Mouse (Mus musculus) lung, postnatal 0 days (tissue): ENCODE results near the gene Tnfrsf19. TPM values are rescaled to one million over a fixed set of nuclear protein-coding genes. Genes with fewer than 3 reads are reported as not detected.

Source experiments
- ATAC-seq: fragments of 200-750 bp; cut with Nextera tagmentation; 2 replicates; pipeline ENCODE4 v1.8.0; 2017; ENCODE audit warnings: moderate library complexity
- DNase-seq: peaks from one replicate; pipeline ENCODE4 v3.0.0-alpha.2; 2016; ENCODE audit warnings: low spot score
- H3K27ac ChIP-seq: fragments of 300-500 bp; sonication (generic); 2 replicates; pipeline ENCODE4 v1.5.1; 2014; ENCODE audit warnings: antibody characterized with exemption, mild to moderate bottlenecking, low read length, mixed read lengths
- H3K27me3 ChIP-seq: fragments of 300-500 bp; sonication (generic); replicated peaks from 2 replicates; pipeline ENCODE4 v1.6.1; 2014; ENCODE audit warnings: low read length, mixed read lengths; ENCODE audit not compliant: insufficient read depth
- H3K36me3 ChIP-seq: fragments of 300-500 bp; sonication (generic); 2 replicates; pipeline ENCODE4 v1.6.1; 2014; ENCODE audit warnings: low read length, mixed read lengths; ENCODE audit not compliant: insufficient read depth
- H3K4me1 ChIP-seq: fragments of 300-500 bp; sonication (generic); 2 replicates; pipeline ENCODE4 v1.6.1; 2014; ENCODE audit warnings: antibody characterized with exemption, low read depth, low read length, mixed read lengths; ENCODE audit not compliant: insufficient read depth
- H3K4me2 ChIP-seq: fragments of 300-500 bp; sonication (generic); replicated peaks from 2 replicates; pipeline ENCODE4 v1.6.1; 2014; ENCODE audit warnings: low read depth, mild to moderate bottlenecking, low read length, moderate library complexity, mixed read lengths
- H3K4me3 ChIP-seq: fragments of 300-500 bp; sonication (generic); 2 replicates; pipeline ENCODE4 v1.5.1; 2014; ENCODE audit warnings: low read depth, low read length
- H3K9ac ChIP-seq: fragments of 300-500 bp; sonication (generic); replicated peaks from 2 replicates; pipeline ENCODE4 v1.6.1; 2014; ENCODE audit warnings: low read depth, mild to moderate bottlenecking
- H3K9me3 ChIP-seq: fragments of 300-500 bp; sonication (generic); 2 replicates; pipeline ENCODE4 v1.6.1; 2016; ENCODE audit warnings: low read length, mixed read lengths
- CTCF ChIP-seq: IDR thresholded peaks from 2 replicates; pipeline ENCODE4 v1.5.1; 2016; ENCODE audit warnings: antibody characterized with exemption, mild to moderate bottlenecking
- EP300 ChIP-seq: IDR thresholded peaks from 2 replicates; pipeline ENCODE4 v1.6.1; 2016; ENCODE audit warnings: antibody characterized with exemption, mild to moderate bottlenecking, control low read depth
- WGBS: fragments of 180-500 bp; shearing (Covaris S2); extraction: QIAGEN DNeasy Blood & Tissue Kit; methylation state at CpG from one replicate; pipeline ENCODE4 v1.1.7; 2014; 5-methylcytosine and 5-hydroxymethylcytosine counted together
- polyA plus RNA-seq: library from polyadenylated mRNA; unstranded; fragments of >200 nt; fragmentation: Nextera tagmentation; extraction: Ambion mirVana; gene quantifications from 2 replicates; pipeline ENCODE4 v1.2.1, GENCODE M21; 2015

Tnfrsf19 gene
- polyA plus RNA-seq: 35.0 and 37.2 TPM in 2 replicates

DNA sequence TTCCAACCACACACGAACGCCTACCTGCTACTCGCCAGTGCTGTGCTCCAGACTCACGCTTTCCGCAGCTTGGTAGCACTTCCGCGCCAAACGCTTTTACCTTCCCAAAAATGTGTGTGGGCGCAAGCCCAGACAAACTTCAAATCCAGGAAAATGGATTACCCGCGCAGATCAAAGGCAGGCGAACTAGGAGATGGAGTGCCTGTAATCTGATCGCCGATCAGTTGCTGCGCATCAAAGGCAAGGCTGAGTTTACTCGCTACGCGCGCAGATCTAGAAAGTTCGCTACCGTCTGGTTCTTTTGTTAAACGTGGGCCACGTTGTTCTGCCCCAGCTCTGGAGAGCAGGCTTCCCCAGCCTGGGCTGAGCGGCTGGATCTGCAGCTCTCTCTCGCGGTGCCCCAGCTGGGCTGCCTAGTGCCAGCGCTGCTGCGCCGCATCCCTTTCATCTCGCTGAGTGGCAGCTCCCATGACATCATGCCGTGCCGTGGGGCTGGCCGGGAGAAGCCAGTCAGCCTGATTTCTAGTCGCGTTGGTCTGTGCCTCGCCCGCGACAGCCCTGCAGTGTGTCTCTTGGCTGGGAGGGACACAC lies at the start of gene Tnfrsf19:
Gene Tnfrsf19, minus strand, starts transcription at position 400 of the 591 bp plus-strand sequence.
- ATAC-seq (peak; percentile 95), DNase-seq (peak; percentile 87)
- H3K4me2 ChIP-seq: peak within 1 kb of the TSS; percentile 90
- TF ChIP-seq CTCF (0 out of 2 replicates have a peak, but pooled peaks have one; percentile 2), EP300 (no peak)
- no peaks in the 10 kb centered on the region for H3K27me3 ChIP-seq
- H3K9ac ChIP-seq: peak within 1 kb of the TSS; percentile 20
- no peaks in the 10 kb centered on the region for H3K9me3 ChIP-seq
- H3K36me3 ChIP-seq: no peaks in the 10 kb centered on the region
- peaks cover 11% of the 10 kb centered on the region; the same call in 1 of the 2 replicates for H3K4me1 ChIP-seq
- H3K4me3 ChIP-seq: peak within 1 kb of the TSS; percentile 51
- WGBS: under 1% methylated on average over 38 of the region's 38 CpGs
- H3K27ac ChIP-seq: peak within 1 kb of the TSS; percentile 73

- Histone ChIP-seq H3K36me3 (no peaks in the 10 kb centered on the region), H3K4me3 (no peak overlapping the region), H3K27ac (no peak overlapping the region), H3K27me3 (no peaks in the 10 kb centered on the region), H3K4me1 (no peaks in the 10 kb centered on the region), H3K9me3 (no peaks in the 10 kb centered on the region), H3K9ac (no peak overlapping the region), H3K4me2 (no peak overlapping the region)
- no peak for ATAC-seq
- no peak for DNase-seq
- TF ChIP-seq EP300: no peak
- no peak for TF ChIP-seq CTCF
- WGBS: 81% methylated on average over 3 of the region's 3 CpGs
Observed at GRCm38 (mm10) chr14:61092073-61092472, 45.8 kb upstream of the Tnfrsf19 start.

GRCm38 (mm10) chr14:61090955-61091354 lies 44.7 kb upstream of the Tnfrsf19 start:
- no peak overlapping the region for H3K4me3 ChIP-seq
- 81% methylated on average over 5 of the region's 5 CpGs for WGBS
- no peak for ATAC-seq
- DNase-seq: no peak
- H3K4me1 ChIP-seq: no peaks in the 10 kb centered on the region
- H3K36me3 ChIP-seq: no peaks in the 10 kb centered on the region
- no peak overlapping the region for H3K9ac ChIP-seq
- no peak overlapping the region for H3K4me2 ChIP-seq
- H3K9me3 ChIP-seq: no peaks in the 10 kb centered on the region
- no peak overlapping the region for H3K27ac ChIP-seq
- no peaks in the 10 kb centered on the region for H3K27me3 ChIP-seq
- TF ChIP-seq CTCF: no peak
- TF ChIP-seq EP300: no peak

GRCm38 (mm10) chr14:61088187-61088586 lies 41.9 kb upstream of the Tnfrsf19 start:
- ATAC-seq (no peak), DNase-seq (no peak)
- Histone ChIP-seq H3K4me1 (no peaks in the 10 kb centered on the region), H3K9me3 (no peaks in the 10 kb centered on the region), H3K4me3 (no peak overlapping the region), H3K9ac (no peak overlapping the region), H3K27ac (no peak overlapping the region), H3K27me3 (no peaks in the 10 kb centered on the region), H3K36me3 (no peaks in the 10 kb centered on the region), H3K4me2 (no peak overlapping the region)
- TF ChIP-seq CTCF (no peak), EP300 (no peak)
- 56% methylated on average over 8 of the region's 8 CpGs for WGBS

DNA sequence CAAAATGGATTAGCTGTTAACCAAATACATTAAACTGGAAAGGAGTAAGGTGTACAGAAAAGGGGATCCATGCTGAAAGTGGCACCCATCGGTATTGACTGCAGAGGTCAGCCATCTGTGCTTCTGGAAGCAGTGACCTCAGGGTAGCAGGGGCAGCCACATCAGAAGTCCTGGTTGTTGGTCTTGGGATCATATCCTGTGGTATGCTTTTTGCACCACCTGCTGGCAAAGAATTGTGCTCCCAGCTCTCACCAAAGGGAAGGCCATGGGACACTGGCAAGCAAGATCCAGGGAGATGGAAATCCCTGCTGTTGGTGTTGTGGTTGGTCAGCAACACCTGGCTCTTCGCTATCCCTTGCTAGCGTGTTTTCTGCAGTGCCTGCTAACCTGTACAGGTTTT lies 39.0 kb upstream of the Tnfrsf19 start:
- H3K4me3 ChIP-seq: no peak overlapping the region
- H3K27me3 ChIP-seq: no peaks in the 10 kb centered on the region
- TF ChIP-seq EP300 (no peak), CTCF (peak; percentile 84)
- H3K4me1 ChIP-seq: no peaks in the 10 kb centered on the region
- H3K4me2 ChIP-seq: no peak overlapping the region
- H3K9ac ChIP-seq: no peak overlapping the region
- H3K9me3 ChIP-seq: no peaks in the 10 kb centered on the region
- H3K36me3 ChIP-seq: no peaks in the 10 kb centered on the region
- H3K27ac ChIP-seq: no peak overlapping the region
- 60% methylated on average over 3 of the region's 3 CpGs for WGBS
- DNase-seq: peak; percentile 67
- peak; percentile 46; the same call in 1 of the 2 replicates for ATAC-seq

GRCm38 (mm10) chr14:61069555-61069954 lies 23.3 kb upstream of the Tnfrsf19 start:
- Histone ChIP-seq H3K4me3 (no peak overlapping the region), H3K36me3 (no peaks in the 10 kb centered on the region), H3K9ac (no peak overlapping the region), H3K27ac (no peak overlapping the region), H3K9me3 (no peaks in the 10 kb centered on the region), H3K4me2 (no peak overlapping the region), H3K27me3 (no peaks in the 10 kb centered on the region), H3K4me1 (no peaks in the 10 kb centered on the region)
- TF ChIP-seq EP300: no peak
- no peak for TF ChIP-seq CTCF
- 35% methylated on average over 1 of the region's 1 CpGs for WGBS
- no peak for ATAC-seq
- DNase-seq: no peak
